24 mouse cellular contexts compared by ENCODE assay signal in genomic region chr5:149298234-149298633, GRCm38 (mm10). TPM values are rescaled to one million over a fixed set of nuclear protein-coding genes. Genes with fewer than 3 reads are reported as not detected.
DNase-seq lines count a peak whose midpoint lies in the region; ATAC-seq lines count a peak whose summit lies in the region.
"Had no signal": no experiment of that assay in that cellular context is flagged by ENCODE, and none has a peak within 500 bp of the region (broad histone marks: within the 10 kb centered on the region; RNA-seq: fewer than 3 reads in every experiment).

No protein-coding gene starts in this region.

- 68% methylated on average over 4 of the region's 4 CpGs for WGBS in heart, embryonic 10.5 days
- WGBS in midbrain, embryonic 16.5 days: 65% methylated on average over 4 of the region's 4 CpGs

- DNase-seq in heart, adult 11 months: peak; percentile 31
- no peak for DNase-seq in heart, embryonic 10.5 days (ENCODE audit: low spot score)
- DNase-seq in fat pad, adult 2 months (ENCODE audit: extremely low read depth, low read depth, low spot score): peak; percentile 92
- no peak for DNase-seq in frontal cortex, adult 2 months (ENCODE audit: extremely low spot score in 1 of 2, low spot score in 1 of 2)
- DNase-seq: adrenal gland, adult 2 months; adrenal gland, postnatal 10 days; adrenal gland, postnatal 25 days; cerebellum, adult 11 months; cerebellum, adult 18-20 months; cerebellum, adult 8-10 months; cerebellum, adult 9-11 months; cerebellum, postnatal 14 days; cerebellum, postnatal 36 days; embryo, embryonic 11 days had no signal

- no peaks in the 10 kb centered on the region for H3K4me1 ChIP-seq in heart, embryonic 10.5 days
- no peaks in the 10 kb centered on the region for H3K4me1 ChIP-seq in midbrain, embryonic 16.5 days (ENCODE audit: control insufficient read depth, insufficient read depth, low read length)
- H3K4me1 ChIP-seq: embryonic facial prominence, embryonic 15.5 days; forebrain, embryonic 10.5 days; forebrain, embryonic 12.5 days had no signal

- 0 out of 2 replicates have a peak, but pooled peaks cover 4% of the 10 kb centered on the region for H3K9me3 ChIP-seq in heart, embryonic 10.5 days
- H3K9me3 ChIP-seq in midbrain, embryonic 16.5 days (replicated peaks; ENCODE audit: control insufficient read depth, low read length, poor library complexity, severe bottlenecking): no peaks in the 10 kb centered on the region
- H3K9me3 ChIP-seq: embryonic facial prominence, embryonic 15.5 days had no signal

- no peaks in the 10 kb centered on the region for H3K36me3 ChIP-seq in heart, embryonic 10.5 days
- no peaks in the 10 kb centered on the region for H3K36me3 ChIP-seq in midbrain, embryonic 16.5 days (ENCODE audit: control insufficient read depth, insufficient read depth, low read length)
- H3K36me3 ChIP-seq: embryonic facial prominence, embryonic 13.5 days; embryonic facial prominence, embryonic 15.5 days; forebrain, embryonic 10.5 days; forebrain, embryonic 12.5 days; G1E had no signal

- no peaks in the 10 kb centered on the region for H3K27me3 ChIP-seq in heart, embryonic 10.5 days (ENCODE audit: insufficient read depth, poor library complexity, severe bottlenecking)
- no peaks in the 10 kb centered on the region for H3K27me3 ChIP-seq in midbrain, embryonic 16.5 days (ENCODE audit: control insufficient read depth, insufficient read depth, low read depth, low read length)
- H3K27me3 ChIP-seq: CH12.LX; embryonic facial prominence, embryonic 13.5 days; embryonic facial prominence, embryonic 15.5 days; forebrain, embryonic 12.5 days had no signal

- H3K4me3 ChIP-seq in heart, embryonic 10.5 days: no peak overlapping the region
- no peak overlapping the region for H3K4me3 ChIP-seq in midbrain, embryonic 16.5 days (ENCODE audit: low read depth, low read length)
- H3K4me3 ChIP-seq: embryonic facial prominence, embryonic 13.5 days; embryonic facial prominence, embryonic 15.5 days; forebrain, embryonic 10.5 days; forebrain, embryonic 12.5 days had no signal

- H3K4me2 ChIP-seq in midbrain, embryonic 16.5 days (ENCODE audit: low read length): no peak overlapping the region
- H3K4me2 ChIP-seq: embryonic facial prominence, embryonic 13.5 days; embryonic facial prominence, embryonic 15.5 days; forebrain, embryonic 12.5 days had no signal

- no peak overlapping the region for H3K27ac ChIP-seq in heart, embryonic 10.5 days
- H3K27ac ChIP-seq in midbrain, embryonic 16.5 days (ENCODE audit: low read length): no peak overlapping the region
- H3K27ac ChIP-seq: embryonic facial prominence, embryonic 13.5 days; embryonic facial prominence, embryonic 15.5 days; forebrain, embryonic 10.5 days; forebrain, embryonic 12.5 days had no signal

- no peak for ATAC-seq in midbrain, embryonic 16.5 days
- ATAC-seq: CD4-positive, CD25-positive, alpha-beta regulatory T cell, adult 4 months; forebrain, embryonic 14.5 days; forebrain, embryonic 16.5 days had no signal

- no peak overlapping the region for H3K9ac ChIP-seq in midbrain, embryonic 16.5 days (ENCODE audit: low read depth, low read length)
- H3K9ac ChIP-seq: embryonic facial prominence, embryonic 13.5 days; embryonic facial prominence, embryonic 15.5 days; forebrain, embryonic 12.5 days had no signal

RNA-seq across cellular contexts. Expression of gene Alox5ap, which starts 33.7 kb away (rescaled TPM):
- 4.3 and 4.5 TPM in 2 replicates for polyA plus RNA-seq in heart, embryonic 10.5 days (2016; fragmentation: Nextera tagmentation; extraction: Ambion mirVana)
- polyA plus RNA-seq in frontal cortex, adult 2 months (2012; rRNA removed): 14.9 and 15.3 TPM in 2 replicates
- polyA plus RNA-seq in midbrain, embryonic 16.5 days (2015; fragmentation: Nextera tagmentation; extraction: Ambion mirVana): 9.3 and 12.6 TPM in 2 replicates

Comparison
In these comparisons a context has a peak if more than half of its experiments do, and no peak if none do; other contexts are left out.
1. DNase-seq: peak in heart, adult 11 months (single experiment) and fat pad, adult 2 months (single experiment); none in heart, embryonic 10.5 days (single experiment) and frontal cortex, adult 2 months (0 of 2).